Mouse (Mus musculus) hindbrain, postnatal 0 days (tissue): Measurements from ENCODE around the gene Eef1a1. TPM values are rescaled to one million over a fixed set of nuclear protein-coding genes. Genes with fewer than 3 reads are reported as not detected.

Experiments used
- ATAC-seq: fragments of 200-750 bp; cut with Nextera tagmentation; 2 replicates; pipeline ENCODE4 v1.8.0; 2017; ENCODE audit warnings: mild to moderate bottlenecking, moderate TSS enrichment, moderate library complexity
- DNase-seq: peaks from one replicate; pipeline ENCODE4 v3.0.0-alpha.2; 2015; ENCODE audit warnings: low spot score
- H3K27ac ChIP-seq: fragments of 300-500 bp; sonication (generic); 2 replicates; pipeline ENCODE4 v1.5.1; 2014; ENCODE audit warnings: mild to moderate bottlenecking
- H3K27me3 ChIP-seq: fragments of 300-500 bp; sonication (generic); 2 replicates; pipeline ENCODE4 v1.6.1; 2014; ENCODE audit warnings: low read length, mixed read lengths; ENCODE audit not compliant: insufficient read depth
- H3K36me3 ChIP-seq: fragments of 300-500 bp; sonication (generic); 2 replicates; pipeline ENCODE4 v1.6.1; 2014; ENCODE audit warnings: low read length, mixed read lengths; ENCODE audit not compliant: insufficient read depth
- H3K4me1 ChIP-seq: fragments of 300-500 bp; sonication (generic); 2 replicates; pipeline ENCODE4 v1.6.1; 2014; ENCODE audit warnings: antibody characterized with exemption, low read length, mixed read lengths; ENCODE audit not compliant: insufficient read depth
- H3K4me2 ChIP-seq: fragments of 300-500 bp; sonication (generic); 2 replicates; pipeline ENCODE4 v1.6.1; 2014; ENCODE audit warnings: low read depth, mild to moderate bottlenecking, low read length, moderate library complexity, mixed read lengths
- H3K4me3 ChIP-seq: fragments of 300-500 bp; sonication (generic); 2 replicates; pipeline ENCODE4 v1.5.1; 2014; ENCODE audit warnings: low read length
- H3K9ac ChIP-seq: fragments of 300-500 bp; sonication (generic); replicated peaks from 2 replicates; pipeline ENCODE4 v1.6.1; 2014; ENCODE audit warnings: mild to moderate bottlenecking, low read length, moderate library complexity, mixed read lengths
- H3K9me3 ChIP-seq: fragments of 300-500 bp; sonication (generic); 2 replicates; pipeline ENCODE4 v1.6.1; 2016; ENCODE audit warnings: low read length, mixed read lengths
- CTCF ChIP-seq: IDR thresholded peaks from 2 replicates; pipeline ENCODE4 v1.5.1; 2016; ENCODE audit warnings: antibody characterized with exemption, control low read depth, low read depth
- whole genome bisulfite sequencing: fragments of 180-500 bp; shearing (Covaris S2); extraction: QIAGEN DNeasy Blood & Tissue Kit; methylation state at CpG from one replicate; pipeline ENCODE4 v1.1.7; 2014; 5-methylcytosine and 5-hydroxymethylcytosine counted together
- polyA plus RNA-seq: library from polyadenylated mRNA; unstranded; fragments of >200 nt; fragmentation: Nextera tagmentation; extraction: Ambion mirVana; gene quantifications from 2 replicates; pipeline ENCODE4 v1.2.1, GENCODE M21; 2015
- total RNA-seq: library from RNA; depleted of rRNA; stranded (reverse); fragments of >200 nt; gene quantifications from 2 replicates; pipeline ENCODE4 v1.2.3, GENCODE M21; 2014; rRNA removed

The Eef1a1 gene
- 5,514 and 5,628 TPM in 2 replicates for total RNA-seq
- 2,472 and 2,549 TPM in 2 replicates for polyA plus RNA-seq

DNA sequence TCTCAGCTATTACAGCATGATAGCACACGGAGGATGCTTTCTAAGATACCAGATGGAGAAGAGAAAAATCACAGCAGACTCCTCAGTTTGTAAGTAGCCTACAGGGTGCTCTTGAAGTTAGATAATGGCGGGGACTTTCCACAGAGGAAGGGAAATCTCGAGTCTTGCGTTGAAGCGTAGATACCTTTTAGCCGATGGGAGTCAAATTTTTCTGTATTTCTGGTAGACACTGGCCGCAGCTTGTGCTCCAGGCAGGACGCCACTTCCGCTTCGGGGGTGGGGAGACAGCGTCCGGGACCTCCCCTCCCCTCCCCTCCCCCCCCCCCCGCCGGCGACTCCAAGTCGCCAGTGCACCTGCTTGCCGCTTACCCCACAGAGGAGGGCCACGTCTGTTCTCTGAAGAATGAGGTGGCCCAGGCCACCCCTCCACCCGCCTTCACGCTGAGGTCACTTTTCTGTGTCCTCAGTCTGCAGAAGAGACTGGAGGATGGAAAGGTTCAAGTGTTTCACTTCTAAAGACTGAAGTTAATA, at the start of gene Eef1a1:
TSS of gene Eef1a1 (minus strand) at position 262 of the 531 bp plus-strand sequence.
- Histone ChIP-seq H3K4me3 (peak within 1 kb of the TSS; percentile 40), H3K36me3 (no peaks in the 10 kb centered on the region), H3K27ac (peak within 1 kb of the TSS; percentile 73), H3K27me3 (no peaks in the 10 kb centered on the region), H3K4me2 (peak within 1 kb of the TSS; percentile 67), H3K9ac (peak within 1 kb of the TSS; percentile 53), H3K4me1 (no peaks in the 10 kb centered on the region), H3K9me3 (no peaks in the 10 kb centered on the region)
- TF ChIP-seq CTCF = no peak
- WGBS = 1% methylated on average over 18 of the region's 20 CpGs
- DNase-seq (peak; percentile 58), ATAC-seq (peak; percentile 60)

GRCm38 (mm10) chr9:78538421-78538820, 49.5 kb upstream of the Eef1a1 start:
- no peaks in the 10 kb centered on the region for H3K9me3 ChIP-seq
- no peaks in the 10 kb centered on the region for H3K27me3 ChIP-seq
- no peak overlapping the region for H3K4me2 ChIP-seq
- no peaks in the 10 kb centered on the region for H3K4me1 ChIP-seq
- no peak overlapping the region for H3K4me3 ChIP-seq
- DNase-seq = no peak
- 67% methylated on average over 6 of the region's 6 CpGs for WGBS
- H3K9ac ChIP-seq = no peak overlapping the region
- no peak overlapping the region for H3K27ac ChIP-seq
- no peaks in the 10 kb centered on the region for H3K36me3 ChIP-seq
- no peak for ATAC-seq
- no peak for TF ChIP-seq CTCF

DNA sequence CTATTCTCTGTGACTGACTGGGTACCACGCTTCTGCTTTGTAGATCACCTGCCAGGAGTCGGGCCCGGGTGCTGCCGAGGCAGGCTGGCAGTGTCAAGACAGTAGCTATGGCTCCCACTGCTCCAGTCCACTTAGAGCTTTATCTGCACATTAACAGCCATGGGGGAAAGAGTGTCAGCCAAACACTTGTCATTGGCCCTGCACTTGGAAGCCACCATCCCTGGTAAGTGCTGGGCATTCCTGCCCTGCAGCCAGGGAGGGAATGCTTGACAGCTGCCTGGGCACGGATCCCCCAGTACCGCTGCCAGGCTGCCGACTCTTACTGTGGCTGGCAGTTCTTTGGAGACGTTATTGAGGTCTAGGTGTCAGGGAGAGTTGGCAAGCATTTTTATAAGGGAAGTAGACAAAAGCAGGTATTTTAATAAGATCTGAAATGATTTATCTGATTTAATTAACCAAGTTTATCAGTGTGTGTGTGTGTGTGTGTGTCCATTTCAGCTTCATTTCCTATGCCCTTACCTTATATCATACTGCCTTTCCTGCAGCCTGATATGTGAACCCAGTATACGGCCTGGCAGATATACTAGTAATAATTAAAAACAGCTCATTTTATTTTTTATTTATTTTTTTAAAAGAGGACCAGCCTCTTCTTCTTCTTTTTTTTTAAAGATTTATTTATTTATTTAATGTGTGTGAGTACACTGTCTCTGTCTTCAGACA, 48.4 kb upstream of the Eef1a1 start:
- Histone ChIP-seq H3K27ac (no peak overlapping the region), H3K9ac (no peak overlapping the region), H3K36me3 (no peaks in the 10 kb centered on the region), H3K9me3 (no peaks in the 10 kb centered on the region), H3K4me1 (no peaks in the 10 kb centered on the region), H3K4me3 (no peak overlapping the region), H3K27me3 (no peaks in the 10 kb centered on the region), H3K4me2 (no peak overlapping the region)
- 42% methylated on average over 9 of the region's 9 CpGs for WGBS
- DNase-seq (peak; percentile 76), ATAC-seq (peak; percentile 83)
- TF ChIP-seq CTCF = no peak

DNA sequence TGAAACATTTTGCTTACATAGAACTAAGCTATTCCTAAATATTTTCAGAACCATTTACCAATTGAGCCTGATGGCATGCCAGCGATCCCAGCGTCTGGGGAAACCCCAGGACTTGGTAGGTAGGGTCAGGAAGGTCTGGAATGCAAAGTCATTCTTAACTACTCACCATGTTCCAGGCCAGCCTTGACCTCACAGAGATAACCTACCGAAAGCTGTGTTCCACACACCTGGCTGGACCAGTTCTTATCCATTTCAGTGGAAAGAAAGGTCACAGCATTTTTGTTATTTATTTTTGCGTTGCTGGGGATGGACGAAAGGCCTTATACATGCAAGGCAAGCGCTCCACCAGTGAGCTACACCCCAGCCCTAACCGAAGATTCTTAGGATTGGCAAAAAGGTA, 45.7 kb upstream of the Eef1a1 start:
- DNase-seq (no peak), ATAC-seq (no peak)
- no peak for TF ChIP-seq CTCF
- H3K9ac ChIP-seq = no peak overlapping the region
- WGBS = 93% methylated on average over 7 of the region's 7 CpGs
- no peaks in the 10 kb centered on the region for H3K36me3 ChIP-seq
- no peaks in the 10 kb centered on the region for H3K27me3 ChIP-seq
- H3K4me1 ChIP-seq = no peaks in the 10 kb centered on the region
- H3K27ac ChIP-seq = no peak overlapping the region
- H3K4me3 ChIP-seq = no peak overlapping the region
- no peaks in the 10 kb centered on the region for H3K9me3 ChIP-seq
- no peak overlapping the region for H3K4me2 ChIP-seq

- no peaks in the 10 kb centered on the region for H3K4me1 ChIP-seq
- H3K4me2 ChIP-seq = no peak overlapping the region
- no peaks in the 10 kb centered on the region for H3K36me3 ChIP-seq
- H3K27ac ChIP-seq = no peak overlapping the region
- TF ChIP-seq CTCF = no peak
- H3K27me3 ChIP-seq = no peaks in the 10 kb centered on the region
- ATAC-seq (no peak), DNase-seq (no peak)
- H3K9me3 ChIP-seq = no peaks in the 10 kb centered on the region
- 88% methylated on average over 18 of the region's 18 CpGs for WGBS
- H3K4me3 ChIP-seq = no peak overlapping the region
- no peak overlapping the region for H3K9ac ChIP-seq
Observed at GRCm38 (mm10) chr9:78533296-78533935, 44.5 kb upstream of the Eef1a1 start.

DNA sequence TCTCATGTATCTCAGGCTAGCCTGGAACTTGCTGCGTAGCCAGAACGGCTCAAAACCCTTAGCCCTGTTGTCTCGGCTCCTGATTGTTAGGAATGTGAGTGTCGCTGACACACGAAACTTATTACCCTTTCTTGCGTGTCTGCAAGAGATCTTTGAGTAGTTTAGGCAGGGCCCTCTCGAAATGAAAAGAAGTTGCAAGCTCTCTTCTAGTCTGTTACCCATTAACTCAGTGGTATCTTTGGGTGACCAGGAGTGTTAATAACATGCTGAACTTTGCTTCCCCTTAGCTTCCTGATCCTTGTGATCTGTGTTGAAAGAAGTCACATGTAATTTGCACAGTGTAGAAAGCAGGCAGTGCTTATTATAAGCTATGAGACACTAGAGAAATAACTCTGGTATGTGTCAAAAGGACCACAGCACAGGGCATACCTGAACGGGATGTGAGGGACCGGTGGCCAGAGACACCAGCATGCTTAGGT, 43.4 kb upstream of the Eef1a1 start:
- Histone ChIP-seq H3K36me3 (no peaks in the 10 kb centered on the region), H3K4me1 (no peaks in the 10 kb centered on the region), H3K27me3 (no peaks in the 10 kb centered on the region), H3K4me2 (no peak overlapping the region), H3K27ac (no peak overlapping the region), H3K4me3 (no peak overlapping the region), H3K9me3 (no peaks in the 10 kb centered on the region), H3K9ac (no peak overlapping the region)
- ATAC-seq (no peak), DNase-seq (no peak)
- no peak for TF ChIP-seq CTCF
- 72% methylated on average over 9 of the region's 9 CpGs for WGBS
